Mouse (Mus musculus) cerebellum, postnatal 25 days (tissue): ENCODE data around the gene Nxn.

ENCODE experiments used
- DNase-seq, 2 experiments: peaks; one replicate each; pipeline ENCODE4 v3.0.0; 2021; ENCODE audit warnings: mixed read lengths in 2 of 2

Gene Nxn

GRCm38 (mm10) chr11:76399587-76400330 is 819 bp upstream of the Nxn start:
- peak; percentile 77 to 81 for DNase-seq

- peak in 1 of 2 experiments; percentile 77 for DNase-seq
Measured at GRCm38 (mm10) chr11:76398312-76398797, 585 bp downstream of the Nxn start.

- DNase-seq, result peak in 1 of 2 experiments; percentile 59
Measured at GRCm38 (mm10) chr11:76397650-76398311, 1.2 kb downstream of the Nxn start.

- no peak for DNase-seq
Measured at GRCm38 (mm10) chr11:76392996-76393395, 5.9 kb downstream of the Nxn start.

GRCm38 (mm10) chr11:76392532-76392931 is 6.4 kb downstream of the Nxn start:
- no peak for DNase-seq

GRCm38 (mm10) chr11:76388711-76389110 is 10.2 kb downstream of the Nxn start:
- no peak for DNase-seq

GRCm38 (mm10) chr11:76387097-76387496 is 11.8 kb downstream of the Nxn start:
- no peak for DNase-seq

GRCm38 (mm10) chr11:76385746-76386145 is 13.2 kb downstream of the Nxn start:
- DNase-seq, result no peak

GRCm38 (mm10) chr11:76385017-76385416 is 13.9 kb downstream of the Nxn start:
- DNase-seq, result no peak

GRCm38 (mm10) chr11:76384307-76384706 is 14.6 kb downstream of the Nxn start:
- peak; percentile 54 to 63 for DNase-seq

GRCm38 (mm10) chr11:76382711-76383324 is 16.1 kb downstream of the Nxn start:
- DNase-seq, result no peak

GRCm38 (mm10) chr11:76381201-76381885 is 17.6 kb downstream of the Nxn start:
- no peak for DNase-seq

GRCm38 (mm10) chr11:76379921-76380544 is 18.9 kb downstream of the Nxn start:
- peak in 1 of 2 experiments; percentile 33 for DNase-seq

GRCm38 (mm10) chr11:76376425-76376824 is 22.5 kb downstream of the Nxn start:
- peak in 1 of 2 experiments; percentile 48 for DNase-seq

GRCm38 (mm10) chr11:76374491-76375185 is 24.3 kb downstream of the Nxn start:
- no peak for DNase-seq

- peak; percentile 69 to 70 for DNase-seq
Measured at GRCm38 (mm10) chr11:76372534-76372933, 26.4 kb downstream of the Nxn start.

- peak in 1 of 2 experiments; percentile 47 for DNase-seq
Measured at GRCm38 (mm10) chr11:76372120-76372519, 26.8 kb downstream of the Nxn start.

GRCm38 (mm10) chr11:76370491-76370890 is 28.4 kb downstream of the Nxn start:
- DNase-seq, result no peak

- DNase-seq, result no peak
Measured at GRCm38 (mm10) chr11:76366720-76367119, 32.2 kb downstream of the Nxn start.

- DNase-seq, result no peak
Measured at GRCm38 (mm10) chr11:76364038-76364437, 34.9 kb downstream of the Nxn start.

GRCm38 (mm10) chr11:76363636-76364035 is 35.3 kb downstream of the Nxn start:
- peak in 1 of 2 experiments; percentile 45 for DNase-seq

GRCm38 (mm10) chr11:76363178-76363577 is 35.8 kb downstream of the Nxn start:
- no peak for DNase-seq
